Mouse (Mus musculus) stomach, embryonic 15.5 days (tissue): ENCODE data around the gene Sytl1. TPM values are rescaled to one million over a fixed set of nuclear protein-coding genes. Genes with fewer than 3 reads are reported as not detected.

Source experiments
- ATAC-seq: fragments of 200-750 bp; cut with Nextera tagmentation; 2 replicates; pipeline ENCODE4 v1.8.0; 2017; ENCODE audit warnings: low read depth, moderate number of reproducible peaks, moderate TSS enrichment; ENCODE audit not compliant: insufficient read depth, low FRiP score
- H3K27ac ChIP-seq: fragments of 300-500 bp; sonication (generic); 2 replicates; pipeline ENCODE4 v1.5.1; 2015; ENCODE audit warnings: mild to moderate bottlenecking, inconsistent platforms
- H3K27me3 ChIP-seq: fragments of 300-500 bp; sonication (generic); replicated peaks from 2 replicates; pipeline ENCODE4 v1.6.1; 2015; ENCODE audit warnings: inconsistent platforms
- H3K36me3 ChIP-seq: fragments of 300-500 bp; sonication (generic); 2 replicates; pipeline ENCODE4 v1.6.1; 2015; ENCODE audit warnings: inconsistent platforms
- H3K4me1 ChIP-seq: fragments of 300-500 bp; sonication (generic); 2 replicates; pipeline ENCODE4 v1.6.1; 2015; ENCODE audit warnings: inconsistent platforms
- H3K4me2 ChIP-seq: fragments of 300-500 bp; sonication (generic); 2 replicates; pipeline ENCODE4 v1.6.1; 2015; ENCODE audit warnings: mild to moderate bottlenecking, inconsistent platforms
- H3K4me3 ChIP-seq: fragments of 300-500 bp; sonication (generic); replicated peaks from 2 replicates; pipeline ENCODE4 v1.5.1; 2015; ENCODE audit warnings: inconsistent platforms
- H3K9ac ChIP-seq: fragments of 300-500 bp; sonication (generic); 2 replicates; pipeline ENCODE4 v1.6.1; 2015; ENCODE audit warnings: inconsistent platforms
- H3K9me3 ChIP-seq: fragments of 300-500 bp; sonication (generic); 2 replicates; pipeline ENCODE4 v1.6.1; 2016; ENCODE audit warnings: inconsistent platforms
- WGBS: fragments of 180-500 bp; shearing (Covaris S2); methylation state at CpG from one replicate; pipeline ENCODE4 v1.1.7; 2015; 5-methylcytosine and 5-hydroxymethylcytosine counted together
- polyA plus RNA-seq: library from polyadenylated mRNA; unstranded; fragments of >200 nt; fragmentation: Nextera tagmentation; extraction: Ambion mirVana; gene quantifications from 2 replicates; pipeline ENCODE4 v1.2.1, GENCODE M21; 2015

The Sytl1 gene
- 17.0 and 29.0 TPM in 2 replicates for polyA plus RNA-seq

GRCm38 (mm10) chr4:133262882-133263281 lies at the start of gene Sytl1:
TSS of gene Sytl1 (minus strand) at chr4:133263113.
- 28% methylated on average over 7 of the region's 7 CpGs for WGBS
- Histone ChIP-seq H3K27me3 (no peaks in the 10 kb centered on the region), H3K36me3 (peaks cover 35% of the 10 kb centered on the region), H3K4me1 (peaks cover 3% of the 10 kb centered on the region; the same call in 1 of the 2 replicates), H3K27ac (peak within 1 kb of the TSS; percentile 57), H3K4me3 (peak within 1 kb of the TSS; percentile 26), H3K4me2 (peak within 1 kb of the TSS; percentile 33), H3K9me3 (no peaks in the 10 kb centered on the region), H3K9ac (no peak within 1 kb of the TSS)
- no peak for ATAC-seq

GRCm38 (mm10) chr4:133309948-133310347 lies 47.0 kb upstream of the Sytl1 start:
- Histone ChIP-seq H3K36me3 (0 out of 2 replicates have a peak, but pooled peaks cover 7% of the 10 kb centered on the region), H3K27ac (no peak overlapping the region), H3K9me3 (no peaks in the 10 kb centered on the region), H3K4me1 (no peaks in the 10 kb centered on the region), H3K4me2 (no peak overlapping the region), H3K4me3 (no peak overlapping the region), H3K27me3 (no peaks in the 10 kb centered on the region), H3K9ac (no peak overlapping the region)
- WGBS: under 1% methylated on average over 3 of the region's 3 CpGs
- ATAC-seq: no peak

GRCm38 (mm10) chr4:133307331-133307730 lies 44.4 kb upstream of the Sytl1 start:
- no peaks in the 10 kb centered on the region for H3K9me3 ChIP-seq
- H3K4me3 ChIP-seq: no peak overlapping the region
- H3K4me2 ChIP-seq: no peak overlapping the region
- no peak overlapping the region for H3K27ac ChIP-seq
- H3K9ac ChIP-seq: no peak overlapping the region
- H3K4me1 ChIP-seq: no peaks in the 10 kb centered on the region
- H3K36me3 ChIP-seq: 0 out of 2 replicates have a peak, but pooled peaks cover 13% of the 10 kb centered on the region
- no peaks in the 10 kb centered on the region for H3K27me3 ChIP-seq
- 43% methylated on average over 3 of the region's 3 CpGs for WGBS
- ATAC-seq: no peak

- ATAC-seq: no peak
- H3K27me3 ChIP-seq: no peaks in the 10 kb centered on the region
- no peaks in the 10 kb centered on the region for H3K9me3 ChIP-seq
- no peak overlapping the region for H3K9ac ChIP-seq
- WGBS: 83% methylated on average over 7 of the region's 7 CpGs
- H3K4me3 ChIP-seq: no peak overlapping the region
- no peak overlapping the region for H3K4me2 ChIP-seq
- no peak overlapping the region for H3K27ac ChIP-seq
- H3K36me3 ChIP-seq: peaks cover 16% of the 10 kb centered on the region
- H3K4me1 ChIP-seq: no peaks in the 10 kb centered on the region
Measured at GRCm38 (mm10) chr4:133305825-133306224, 42.9 kb upstream of the Sytl1 start.

- Histone ChIP-seq H3K4me3 (no peak overlapping the region), H3K27me3 (no peaks in the 10 kb centered on the region), H3K4me1 (no peaks in the 10 kb centered on the region), H3K36me3 (peaks cover 26% of the 10 kb centered on the region), H3K9ac (no peak overlapping the region), H3K9me3 (no peaks in the 10 kb centered on the region), H3K4me2 (no peak overlapping the region), H3K27ac (no peak overlapping the region)
- WGBS: 91% methylated on average over 7 of the region's 7 CpGs
- ATAC-seq: no peak
Measured at GRCm38 (mm10) chr4:133304770-133305169, 41.9 kb upstream of the Sytl1 start.

- WGBS: 80% methylated on average over 5 of the region's 5 CpGs
- Histone ChIP-seq H3K4me1 (peaks cover 15% of the 10 kb centered on the region), H3K36me3 (peaks cover 27% of the 10 kb centered on the region), H3K9ac (no peak overlapping the region), H3K27me3 (no peaks in the 10 kb centered on the region), H3K9me3 (no peaks in the 10 kb centered on the region), H3K4me3 (no peak overlapping the region), H3K27ac (no peak overlapping the region), H3K4me2 (no peak overlapping the region)
- no peak for ATAC-seq
Measured at GRCm38 (mm10) chr4:133302668-133303067, 39.8 kb upstream of the Sytl1 start.

- Histone ChIP-seq H3K36me3 (peaks cover 27% of the 10 kb centered on the region), H3K27ac (no peak overlapping the region), H3K9me3 (no peaks in the 10 kb centered on the region), H3K4me1 (peaks cover 18% of the 10 kb centered on the region), H3K9ac (no peak overlapping the region), H3K4me3 (no peak overlapping the region), H3K27me3 (no peaks in the 10 kb centered on the region), H3K4me2 (no peak overlapping the region)
- WGBS: 28% methylated on average over 4 of the region's 4 CpGs
- ATAC-seq: no peak
Measured at GRCm38 (mm10) chr4:133301802-133302201, 38.9 kb upstream of the Sytl1 start.

GRCm38 (mm10) chr4:133300421-133300820 lies 37.5 kb upstream of the Sytl1 start:
- no peak overlapping the region for H3K9ac ChIP-seq
- no peak overlapping the region for H3K27ac ChIP-seq
- no peak overlapping the region for H3K4me2 ChIP-seq
- 90% methylated on average over 11 of the region's 11 CpGs for WGBS
- no peak overlapping the region for H3K4me3 ChIP-seq
- no peak for ATAC-seq
- peaks cover 18% of the 10 kb centered on the region for H3K4me1 ChIP-seq
- H3K36me3 ChIP-seq: peaks cover 32% of the 10 kb centered on the region
- no peaks in the 10 kb centered on the region for H3K9me3 ChIP-seq
- H3K27me3 ChIP-seq: no peaks in the 10 kb centered on the region

GRCm38 (mm10) chr4:133299701-133300100 lies 36.8 kb upstream of the Sytl1 start:
- Histone ChIP-seq H3K27me3 (no peaks in the 10 kb centered on the region), H3K36me3 (peaks cover 33% of the 10 kb centered on the region), H3K4me3 (no peak overlapping the region), H3K27ac (no peak overlapping the region), H3K4me2 (no peak overlapping the region), H3K4me1 (peaks cover 18% of the 10 kb centered on the region), H3K9me3 (no peaks in the 10 kb centered on the region), H3K9ac (no peak overlapping the region)
- ATAC-seq: peak; percentile 5; the same call in 1 of the 2 replicates
- WGBS: 52% methylated on average over 5 of the region's 5 CpGs

GRCm38 (mm10) chr4:133298516-133299365 lies 35.8 kb upstream of the Sytl1 start:
- no peaks in the 10 kb centered on the region for H3K9me3 ChIP-seq
- peaks cover 36% of the 10 kb centered on the region for H3K36me3 ChIP-seq
- no peak overlapping the region for H3K4me3 ChIP-seq
- peaks cover 18% of the 10 kb centered on the region for H3K4me1 ChIP-seq
- no peak overlapping the region for H3K4me2 ChIP-seq
- ATAC-seq: no peak
- WGBS: 48% methylated on average over 12 of the region's 12 CpGs
- no peak overlapping the region for H3K9ac ChIP-seq
- H3K27ac ChIP-seq: peak overlapping the region; percentile 61
- H3K27me3 ChIP-seq: no peaks in the 10 kb centered on the region

GRCm38 (mm10) chr4:133297801-133298238 lies 34.9 kb upstream of the Sytl1 start:
- no peak for ATAC-seq
- H3K36me3 ChIP-seq: peaks cover 32% of the 10 kb centered on the region
- no peaks in the 10 kb centered on the region for H3K27me3 ChIP-seq
- H3K4me2 ChIP-seq: no peak overlapping the region
- H3K27ac ChIP-seq: peak overlapping the region; percentile 61; the same call in 1 of the 2 replicates
- H3K4me3 ChIP-seq: no peak overlapping the region
- WGBS: 4% methylated on average over 5 of the region's 5 CpGs
- H3K9me3 ChIP-seq: no peaks in the 10 kb centered on the region
- no peak overlapping the region for H3K9ac ChIP-seq
- H3K4me1 ChIP-seq: peaks cover 27% of the 10 kb centered on the region

- WGBS: 70% methylated on average over 10 of the region's 10 CpGs
- H3K9ac ChIP-seq: no peak overlapping the region
- H3K4me2 ChIP-seq: no peak overlapping the region
- H3K4me1 ChIP-seq: peaks cover 27% of the 10 kb centered on the region
- H3K4me3 ChIP-seq: no peak overlapping the region
- no peak for ATAC-seq
- no peaks in the 10 kb centered on the region for H3K9me3 ChIP-seq
- H3K27ac ChIP-seq: no peak overlapping the region
- no peaks in the 10 kb centered on the region for H3K27me3 ChIP-seq
- peaks cover 32% of the 10 kb centered on the region for H3K36me3 ChIP-seq
Measured at GRCm38 (mm10) chr4:133297360-133297759, 34.4 kb upstream of the Sytl1 start.
